Mouse (Mus musculus) midbrain, embryonic 10.5 days (tissue): ENCODE data around the gene Fam193a. TPM values are rescaled to one million over a fixed set of nuclear protein-coding genes. Genes with fewer than 3 reads are reported as not detected.
A peak's percentile ranks its signal among the peaks of the same experiment; 100 is the strongest.

Experiments used
- DNase-seq: peaks from one replicate; pipeline ENCODE4 v3.0.0-alpha.2; 2017; ENCODE audit warnings: low spot score
- H3K27ac ChIP-seq: fragments of 300-500 bp; sonication (generic); replicated peaks from 2 replicates; pipeline ENCODE4 v1.5.1; 2016; ENCODE audit warnings: mild to moderate bottlenecking
- H3K27me3 ChIP-seq: fragments of 300-500 bp; sonication (generic); 2 replicates; pipeline ENCODE4 v1.6.1; 2016; ENCODE audit warnings: low read depth, mild to moderate bottlenecking; ENCODE audit not compliant: poor library complexity, severe bottlenecking
- H3K36me3 ChIP-seq: fragments of 300-500 bp; sonication (generic); 2 replicates; pipeline ENCODE4 v1.6.1; 2016; ENCODE audit warnings: mild to moderate bottlenecking, moderate library complexity
- H3K4me1 ChIP-seq: fragments of 300-500 bp; sonication (generic); 2 replicates; pipeline ENCODE4 v1.6.1; 2016
- H3K4me3 ChIP-seq: fragments of 300-500 bp; sonication (generic); 2 replicates; pipeline ENCODE4 v1.5.1; 2016; ENCODE audit warnings: mild to moderate bottlenecking, moderate library complexity
- H3K9me3 ChIP-seq: fragments of 300-500 bp; sonication (generic); replicated peaks from 2 replicates; pipeline ENCODE4 v1.6.1; 2016; ENCODE audit warnings: mild to moderate bottlenecking
- WGBS: fragments of 180-500 bp; shearing (Covaris S2); methylation state at CpG from one replicate; pipeline ENCODE4 v1.1.7; 2016; 5-methylcytosine and 5-hydroxymethylcytosine counted together
- polyA plus RNA-seq: library from polyadenylated mRNA; unstranded; fragments of >200 nt; fragmentation: Nextera tagmentation; extraction: Ambion mirVana; gene quantifications from 2 replicates; pipeline ENCODE4 v1.2.1, GENCODE M21; 2016

Fam193a gene
- polyA plus RNA-seq, 1 experiment from 2014 or later: 12.1 TPM

DNA sequence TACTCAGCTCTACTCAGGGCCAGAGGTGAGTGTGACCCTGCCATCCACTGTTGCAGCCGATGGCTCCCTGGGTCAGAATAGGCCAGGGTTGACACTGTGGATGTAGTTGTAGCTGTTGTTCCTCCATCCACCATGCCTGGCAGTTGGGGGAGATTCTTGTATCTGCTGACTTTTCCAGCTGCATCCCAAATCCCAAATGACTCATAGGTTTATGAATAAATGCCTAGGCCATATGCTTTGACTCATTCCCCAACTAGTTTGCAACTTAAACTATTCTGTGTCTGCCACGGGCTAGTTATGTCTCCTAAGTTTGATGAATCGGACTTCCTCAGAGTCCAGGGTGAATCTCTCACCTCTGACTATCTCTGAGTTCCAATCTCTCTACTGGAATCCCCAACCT is 9.5 kb upstream of the Fam193a start:
- H3K4me3 ChIP-seq: no peak overlapping the region
- no peaks in the 10 kb centered on the region for H3K9me3 ChIP-seq
- whole genome bisulfite sequencing: 93% methylated on average over 3 of the region's 3 CpGs
- no peak overlapping the region for H3K27ac ChIP-seq
- H3K36me3 ChIP-seq: peaks cover 96% of the 10 kb centered on the region
- no peak for DNase-seq
- no peaks in the 10 kb centered on the region for H3K27me3 ChIP-seq
- H3K4me1 ChIP-seq: no peaks in the 10 kb centered on the region

DNA sequence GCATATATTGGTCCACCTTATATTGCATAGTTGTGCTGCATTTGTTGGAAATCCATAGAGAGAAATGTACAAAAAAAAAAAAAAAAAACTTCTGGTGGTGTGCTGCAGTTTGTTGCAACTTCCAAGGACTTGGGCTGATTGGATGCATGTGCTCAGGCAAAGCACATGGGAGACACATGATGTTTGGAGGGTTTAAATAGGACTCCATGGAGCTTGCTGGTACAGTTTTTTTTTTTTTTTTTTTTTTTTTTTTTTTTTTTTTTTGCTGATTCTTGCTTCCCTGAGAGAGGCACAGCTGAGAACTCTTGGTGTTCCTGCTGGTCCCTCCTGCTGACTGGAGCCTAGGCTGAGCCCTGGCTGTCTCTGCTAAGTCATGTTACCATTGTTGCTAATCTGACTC is 6.6 kb upstream of the Fam193a start:
- Histone ChIP-seq H3K27me3 (no peaks in the 10 kb centered on the region), H3K9me3 (no peaks in the 10 kb centered on the region), H3K27ac (no peak overlapping the region), H3K4me1 (no peaks in the 10 kb centered on the region), H3K4me3 (no peak overlapping the region), H3K36me3 (peaks cover 71% of the 10 kb centered on the region)
- DNase-seq: no peak

GRCm38 (mm10) chr5:34368551-34369290 is 1.0 kb upstream of the Fam193a start:
- H3K9me3 ChIP-seq: no peaks in the 10 kb centered on the region
- H3K27ac ChIP-seq: peak overlapping the region; percentile 90
- H3K4me3 ChIP-seq: peak overlapping the region; percentile 93
- peaks cover 22% of the 10 kb centered on the region for H3K36me3 ChIP-seq
- no peaks in the 10 kb centered on the region for H3K27me3 ChIP-seq
- H3K4me1 ChIP-seq: peaks cover 31% of the 10 kb centered on the region
- no peak for DNase-seq
- 70% methylated on average over 7 of the region's 7 CpGs for WGBS

DNA sequence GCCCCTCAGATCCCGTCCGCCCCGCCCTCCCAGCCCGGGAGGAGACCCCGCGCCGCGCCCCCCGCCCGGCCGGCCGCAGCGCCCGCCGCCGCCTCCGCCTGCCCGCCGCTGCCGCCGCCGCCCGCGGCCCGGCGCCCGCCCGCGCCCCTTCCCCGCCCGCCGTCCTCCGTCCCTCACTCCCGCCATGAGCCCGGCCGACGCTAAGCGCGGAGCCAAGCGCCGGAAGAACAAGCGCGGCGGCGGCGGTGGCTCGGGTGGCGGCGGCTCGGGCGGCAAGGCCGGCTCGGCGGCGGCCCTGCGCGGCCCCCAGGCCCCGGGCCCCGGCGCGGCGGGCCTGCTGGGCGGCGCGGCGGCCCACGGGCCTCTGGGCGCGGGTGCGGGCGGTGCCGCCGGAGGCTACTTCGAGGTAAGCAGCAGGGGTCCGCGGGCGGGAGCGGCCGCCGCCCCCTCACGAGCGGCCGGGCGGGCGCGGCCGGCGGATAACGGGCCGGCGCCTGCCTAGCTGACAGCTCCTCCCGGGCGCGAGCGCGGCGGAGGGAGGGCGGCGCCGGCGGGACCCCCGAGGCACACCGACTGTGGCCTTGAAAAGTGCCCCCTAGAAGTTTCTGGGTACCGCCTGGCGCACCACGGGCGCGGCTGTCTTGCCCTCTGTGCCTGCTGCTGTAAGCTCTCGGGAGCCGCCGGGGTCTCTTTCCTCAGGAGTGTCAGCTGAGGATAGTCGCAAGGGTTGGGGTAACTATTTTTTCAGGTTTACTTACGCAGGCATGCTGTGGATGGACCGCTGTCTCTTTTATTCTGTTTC is 490 bp downstream of the Fam193a start:
- peak overlapping the region; percentile 93 for H3K4me3 ChIP-seq
- peak; percentile 49 for DNase-seq
- H3K4me1 ChIP-seq: peaks cover 31% of the 10 kb centered on the region
- no peaks in the 10 kb centered on the region for H3K27me3 ChIP-seq
- H3K9me3 ChIP-seq: no peaks in the 10 kb centered on the region
- H3K27ac ChIP-seq: peak overlapping the region; percentile 90
- 6% methylated on average over 110 of the region's 114 CpGs for WGBS
- H3K36me3 ChIP-seq: peaks cover 9% of the 10 kb centered on the region

GRCm38 (mm10) chr5:34370840-34371239 is 1.1 kb downstream of the Fam193a start:
- peak overlapping the region; percentile 90 for H3K27ac ChIP-seq
- no peaks in the 10 kb centered on the region for H3K27me3 ChIP-seq
- H3K36me3 ChIP-seq: peaks cover 6% of the 10 kb centered on the region; the same call in 1 of the 2 replicates
- peaks cover 31% of the 10 kb centered on the region for H3K4me1 ChIP-seq
- no peaks in the 10 kb centered on the region for H3K9me3 ChIP-seq
- WGBS: 36% methylated on average over 8 of the region's 8 CpGs
- DNase-seq: no peak
- peak overlapping the region; percentile 93 for H3K4me3 ChIP-seq

- DNase-seq: no peak
- no peak overlapping the region for H3K27ac ChIP-seq
- peaks cover 31% of the 10 kb centered on the region for H3K4me1 ChIP-seq
- peaks cover 15% of the 10 kb centered on the region for H3K36me3 ChIP-seq
- peak overlapping the region; percentile 93; the same call in 1 of the 2 replicates for H3K4me3 ChIP-seq
- no peaks in the 10 kb centered on the region for H3K9me3 ChIP-seq
- H3K27me3 ChIP-seq: no peaks in the 10 kb centered on the region
Observed at GRCm38 (mm10) chr5:34372141-34372540, 2.4 kb downstream of the Fam193a start.

GRCm38 (mm10) chr5:34372541-34372940 is 2.8 kb downstream of the Fam193a start:
- no peaks in the 10 kb centered on the region for H3K9me3 ChIP-seq
- H3K27me3 ChIP-seq: no peaks in the 10 kb centered on the region
- peaks cover 31% of the 10 kb centered on the region for H3K4me1 ChIP-seq
- peaks cover 19% of the 10 kb centered on the region for H3K36me3 ChIP-seq
- no peak for DNase-seq
- peak overlapping the region; percentile 93; the same call in 1 of the 2 replicates for H3K4me3 ChIP-seq
- no peak overlapping the region for H3K27ac ChIP-seq

DNA sequence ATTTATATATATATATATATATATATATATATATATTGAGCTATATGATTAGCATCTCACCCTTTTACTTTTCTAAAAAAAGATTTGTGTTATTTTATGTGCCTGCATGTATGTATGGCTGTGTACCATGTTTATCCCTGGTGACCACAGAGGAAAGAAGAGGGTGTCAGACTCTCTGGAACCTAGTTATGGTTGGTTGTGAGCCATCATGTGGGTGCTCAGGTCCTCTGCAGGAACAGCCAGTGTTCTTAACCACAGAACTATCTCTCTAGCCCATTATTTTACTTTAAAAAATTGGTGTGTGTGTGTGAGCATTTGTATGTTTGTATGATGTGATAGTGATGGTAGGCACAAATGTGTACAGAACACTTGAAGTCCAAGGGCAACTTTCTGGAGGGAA is 9.1 kb downstream of the Fam193a start:
- H3K9me3 ChIP-seq: peaks cover 13% of the 10 kb centered on the region; the same call in 1 of the 2 replicates
- H3K4me3 ChIP-seq: no peak overlapping the region
- no peaks in the 10 kb centered on the region for H3K27me3 ChIP-seq
- no peaks in the 10 kb centered on the region for H3K4me1 ChIP-seq
- no peak for DNase-seq
- H3K36me3 ChIP-seq: peaks cover 44% of the 10 kb centered on the region
- H3K27ac ChIP-seq: no peak overlapping the region

- no peaks in the 10 kb centered on the region for H3K4me1 ChIP-seq
- DNase-seq: no peak
- H3K9me3 ChIP-seq: peaks cover 32% of the 10 kb centered on the region; the same call in 1 of the 2 replicates
- peaks cover 57% of the 10 kb centered on the region for H3K36me3 ChIP-seq
- no peaks in the 10 kb centered on the region for H3K27me3 ChIP-seq
- 93% methylated on average over 2 of the region's 2 CpGs for WGBS
- no peak overlapping the region for H3K27ac ChIP-seq
- H3K4me3 ChIP-seq: no peak overlapping the region
Observed at GRCm38 (mm10) chr5:34381700-34382099, 12.0 kb downstream of the Fam193a start.

- peaks cover 44% of the 10 kb centered on the region; the same call in 1 of the 2 replicates for H3K9me3 ChIP-seq
- WGBS: 99% methylated on average over 5 of the region's 5 CpGs
- no peak overlapping the region for H3K27ac ChIP-seq
- H3K4me3 ChIP-seq: no peak overlapping the region
- H3K4me1 ChIP-seq: no peaks in the 10 kb centered on the region
- no peak for DNase-seq
- H3K27me3 ChIP-seq: no peaks in the 10 kb centered on the region
- H3K36me3 ChIP-seq: peaks cover 55% of the 10 kb centered on the region
Observed at GRCm38 (mm10) chr5:34385616-34386015, 15.9 kb downstream of the Fam193a start.

- H3K27me3 ChIP-seq: no peaks in the 10 kb centered on the region
- peaks cover 58% of the 10 kb centered on the region for H3K36me3 ChIP-seq
- 95% methylated on average over 2 of the region's 2 CpGs for WGBS
- no peak for DNase-seq
- H3K4me3 ChIP-seq: no peak overlapping the region
- no peak overlapping the region for H3K27ac ChIP-seq
- peaks cover 40% of the 10 kb centered on the region; the same call in 1 of the 2 replicates for H3K9me3 ChIP-seq
- no peaks in the 10 kb centered on the region for H3K4me1 ChIP-seq
Observed at GRCm38 (mm10) chr5:34386744-34387143, 17.0 kb downstream of the Fam193a start.

DNA sequence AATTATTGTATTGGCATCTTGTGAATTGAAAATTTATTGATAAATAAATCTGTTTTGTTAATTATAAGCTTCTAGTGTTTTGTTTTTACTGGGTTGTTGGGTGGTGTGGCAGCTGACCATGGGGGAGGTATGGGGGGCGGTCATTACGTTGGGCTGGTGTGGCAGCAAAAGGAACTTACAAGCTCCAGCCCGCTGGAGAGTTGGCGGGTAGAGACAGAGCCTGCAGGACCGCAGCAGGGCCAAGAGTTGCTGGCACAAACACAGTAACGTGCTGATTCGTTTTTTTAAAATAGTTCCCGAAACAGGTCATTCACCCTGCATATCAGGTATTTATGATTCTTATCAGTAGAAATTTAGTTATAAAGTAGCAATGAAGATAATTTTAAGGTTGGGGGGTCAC is 23.5 kb downstream of the Fam193a start:
- DNase-seq: no peak
- no peaks in the 10 kb centered on the region for H3K4me1 ChIP-seq
- 94% methylated on average over 8 of the region's 8 CpGs for WGBS
- H3K4me3 ChIP-seq: no peak overlapping the region
- H3K36me3 ChIP-seq: peaks cover 8% of the 10 kb centered on the region
- H3K27me3 ChIP-seq: no peaks in the 10 kb centered on the region
- H3K27ac ChIP-seq: no peak overlapping the region
- H3K9me3 ChIP-seq: 0 out of 2 replicates have a peak, but pooled peaks cover under 1% of the 10 kb centered on the region

DNA sequence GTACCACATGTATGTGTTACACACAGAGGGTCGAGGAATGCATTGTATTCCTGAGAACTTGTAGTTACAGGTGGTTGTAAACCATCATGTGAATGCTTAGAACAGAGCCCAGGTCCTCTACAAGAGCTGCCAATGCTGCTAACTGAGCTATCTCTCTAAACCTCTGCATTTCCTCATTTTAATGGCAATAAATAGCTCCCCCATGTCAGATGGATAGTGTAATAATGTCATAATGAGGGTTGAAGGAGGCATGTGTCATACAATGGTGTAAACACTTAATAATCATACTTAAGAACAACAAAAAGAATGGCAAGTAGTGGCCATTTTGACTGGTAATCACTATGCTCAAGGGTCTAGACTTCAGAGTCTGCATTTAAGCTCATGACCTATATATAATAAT is 25.6 kb downstream of the Fam193a start:
- Histone ChIP-seq H3K9me3 (no peaks in the 10 kb centered on the region), H3K4me3 (no peak overlapping the region), H3K27ac (no peak overlapping the region), H3K36me3 (0 out of 2 replicates have a peak, but pooled peaks cover 3% of the 10 kb centered on the region), H3K27me3 (no peaks in the 10 kb centered on the region), H3K4me1 (no peaks in the 10 kb centered on the region)
- no peak for DNase-seq
- 86% methylated on average over 1 of the region's 1 CpGs for WGBS
